Mouse (Mus musculus): ENCODE data around the gene Akr7a5. TPM values are rescaled to one million over a fixed set of nuclear protein-coding genes. Genes with fewer than 3 reads are reported as not detected.

Akr7a5 gene
- polyA plus RNA-seq, 1 experiment from 2014 or later: 72.5 TPM

DNA sequence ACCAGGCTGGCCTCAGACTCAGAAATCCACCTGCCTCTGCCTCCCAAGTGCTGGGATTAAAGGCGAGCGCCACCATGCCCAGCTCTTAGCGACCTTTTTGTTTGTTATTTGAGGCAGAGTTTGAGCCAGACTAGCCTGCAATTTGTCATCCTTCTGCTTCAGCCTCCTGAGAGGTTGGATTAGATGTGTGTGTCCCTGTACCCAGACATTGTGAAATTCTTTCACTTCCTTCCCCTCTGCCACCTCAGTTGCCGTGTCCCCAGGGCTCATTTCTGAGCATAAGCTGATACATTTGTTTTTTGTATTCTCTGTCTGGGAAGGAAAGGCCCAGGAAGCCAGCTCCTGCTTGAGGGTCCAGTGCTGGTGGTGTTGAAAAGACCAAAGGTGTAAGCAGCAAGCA lies 30.3 kb downstream of the Akr7a5 start:
- peaks cover 6% of the 10 kb centered on the region for H3K4me1 ChIP-seq
- no peak overlapping the region for H3K4me3 ChIP-seq
- 79% methylated on average over 4 of the region's 4 CpGs for WGBS
- no peak for DNase-seq (ENCODE audit: low spot score)
- peaks cover 10% of the 10 kb centered on the region for H3K36me3 ChIP-seq
- peaks cover 14% of the 10 kb centered on the region for H3K27me3 ChIP-seq (ENCODE audit: insufficient read depth, poor library complexity, severe bottlenecking)
- no peaks in the 10 kb centered on the region for H3K9me3 ChIP-seq
- H3K27ac ChIP-seq: no peak overlapping the region

GRCm38 (mm10) chr4:139341556-139342233 lies 31.2 kb downstream of the Akr7a5 start:
- DNase-seq (ENCODE audit: low spot score): no peak
- 76% methylated on average over 7 of the region's 7 CpGs for WGBS

DNA sequence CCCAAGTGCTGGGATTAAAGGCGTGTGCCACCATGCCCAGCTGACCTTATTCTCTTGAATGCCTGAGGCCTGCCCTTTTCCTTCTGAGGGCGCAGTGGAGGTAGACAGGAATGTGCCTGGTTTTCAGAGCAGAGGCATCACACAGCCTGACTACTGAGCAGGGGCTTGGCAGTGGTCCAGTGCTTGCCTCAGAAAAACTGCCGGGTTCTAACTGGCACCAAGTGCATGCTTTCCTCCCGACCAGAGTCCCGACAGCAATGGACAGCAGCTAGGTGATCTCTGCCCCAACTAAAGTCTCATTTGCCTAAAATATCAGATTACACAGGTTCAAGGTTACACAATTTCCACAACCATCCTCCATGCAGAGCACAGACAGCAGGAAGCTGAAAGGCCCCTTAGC lies 33.2 kb downstream of the Akr7a5 start:
- Histone ChIP-seq H3K27ac (no peak overlapping the region), H3K27me3 (ENCODE audit: insufficient read depth, poor library complexity, severe bottlenecking) (no peaks in the 10 kb centered on the region), H3K9me3 (no peaks in the 10 kb centered on the region), H3K4me3 (no peak overlapping the region), H3K4me1 (no peaks in the 10 kb centered on the region; the same call in 1 of the 2 replicates), H3K36me3 (peaks cover 39% of the 10 kb centered on the region)
- no peak for DNase-seq (ENCODE audit: low spot score)
- 72% methylated on average over 5 of the region's 5 CpGs for WGBS

More at GRCm38 (mm10) chr4:139341556-139342233, 31.2 kb downstream of the Akr7a5 start:
- no peak overlapping the region for H3K4me3 ChIP-seq
- no peak overlapping the region for H3K27ac ChIP-seq
- H3K36me3 ChIP-seq: peaks cover 19% of the 10 kb centered on the region
- peaks cover 14% of the 10 kb centered on the region for H3K27me3 ChIP-seq (ENCODE audit: insufficient read depth, poor library complexity, severe bottlenecking)
- H3K4me1 ChIP-seq: peaks cover 3% of the 10 kb centered on the region
- H3K9me3 ChIP-seq: no peaks in the 10 kb centered on the region

DNA sequence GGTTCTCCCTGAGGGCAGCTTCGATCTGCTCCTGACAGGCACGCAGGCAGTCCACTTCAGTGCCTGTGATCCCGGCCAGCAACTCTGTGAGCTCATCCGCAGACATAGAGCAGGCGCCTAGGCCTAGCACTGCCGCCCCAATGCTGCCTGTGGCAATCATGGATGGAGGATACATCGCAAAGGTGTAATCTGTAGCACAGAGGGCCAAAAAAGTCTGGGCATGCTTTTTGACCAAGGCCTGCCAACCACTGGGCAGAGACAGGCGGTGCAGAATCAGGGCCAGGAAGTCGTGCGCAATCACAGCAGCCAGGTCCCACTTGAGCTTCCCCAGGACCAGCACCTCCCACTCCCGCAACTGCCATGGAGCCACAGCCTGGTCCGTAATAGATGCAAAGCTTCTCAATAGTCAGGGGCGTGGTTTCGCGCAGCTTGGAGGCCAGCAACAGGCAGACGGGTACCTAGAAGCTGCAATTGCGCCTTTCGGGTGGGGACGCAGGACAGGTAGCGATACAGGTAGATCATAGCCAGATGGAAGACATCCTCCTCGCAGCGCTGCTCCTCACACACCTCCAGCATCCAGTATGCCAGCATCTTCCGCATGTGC lies 35.0 kb downstream of the Akr7a5 start:
- no peak for DNase-seq (ENCODE audit: low spot score)
- Histone ChIP-seq H3K27me3 (ENCODE audit: insufficient read depth, poor library complexity, severe bottlenecking) (no peaks in the 10 kb centered on the region), H3K36me3 (peaks cover 56% of the 10 kb centered on the region), H3K4me3 (no peak overlapping the region), H3K4me1 (peaks cover 2% of the 10 kb centered on the region), H3K9me3 (no peaks in the 10 kb centered on the region), H3K27ac (no peak overlapping the region)
- WGBS: 80% methylated on average over 23 of the region's 23 CpGs

- Histone ChIP-seq H3K36me3 (peaks cover 63% of the 10 kb centered on the region), H3K27ac (peak within 1 kb of the TSS; percentile 100), H3K27me3 (ENCODE audit: insufficient read depth, poor library complexity, severe bottlenecking) (no peaks in the 10 kb centered on the region), H3K4me3 (peak within 1 kb of the TSS; percentile 85), H3K4me1 (peaks cover 21% of the 10 kb centered on the region), H3K9me3 (no peaks in the 10 kb centered on the region)
- DNase-seq (ENCODE audit: low spot score): peak; percentile 94
- under 1% methylated on average over 61 of the region's 64 CpGs for WGBS
These were observed 41.6 kb downstream of the Akr7a5 start, which contains the start of the genes Mrto4, Emc1 and Ubr4 for GRCm38 (mm10) chr4:139351931-139352711. Mrto4 (minus strand) TSS chr4:139352576. Emc1 (plus strand) TSS chr4:139352587. Ubr4 (plus strand) TSS chr4:139352609.

- no peak for DNase-seq (ENCODE audit: low spot score)
- peaks cover 21% of the 10 kb centered on the region for H3K4me1 ChIP-seq
- H3K9me3 ChIP-seq: no peaks in the 10 kb centered on the region
- 0% methylated on average over 7 of the region's 7 CpGs for WGBS
- H3K4me3 ChIP-seq: peak overlapping the region; percentile 85
- H3K27ac ChIP-seq: peak overlapping the region; percentile 100
- peaks cover 63% of the 10 kb centered on the region for H3K36me3 ChIP-seq
- H3K27me3 ChIP-seq (ENCODE audit: insufficient read depth, poor library complexity, severe bottlenecking): no peaks in the 10 kb centered on the region
These were observed 42.3 kb downstream of the Akr7a5 start for GRCm38 (mm10) chr4:139352832-139353231.

DNA sequence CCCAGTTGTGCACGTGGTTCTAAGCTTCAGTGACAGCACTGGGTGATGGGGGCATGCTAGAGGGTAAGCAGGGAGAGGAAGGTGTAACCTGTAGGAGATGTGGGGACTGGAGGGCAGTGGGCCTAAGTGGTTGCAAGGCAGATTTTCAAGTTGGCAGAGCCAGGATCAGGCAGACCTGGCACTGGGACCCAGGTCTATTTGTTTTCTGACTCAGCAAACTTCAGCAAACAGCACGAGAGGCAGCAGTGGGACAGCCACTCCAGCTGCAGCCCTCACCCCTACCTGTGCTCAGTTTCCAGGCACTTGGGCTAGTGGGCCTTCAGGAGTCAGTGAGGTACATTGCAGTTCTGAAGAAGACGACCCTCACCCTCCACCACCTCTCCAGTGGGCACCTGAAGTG lies 46.7 kb downstream of the Akr7a5 start:
- DNase-seq (ENCODE audit: low spot score): no peak
- no peaks in the 10 kb centered on the region for H3K27me3 ChIP-seq (ENCODE audit: insufficient read depth, poor library complexity, severe bottlenecking)
- no peak overlapping the region for H3K4me3 ChIP-seq
- no peaks in the 10 kb centered on the region for H3K9me3 ChIP-seq
- H3K27ac ChIP-seq: no peak overlapping the region
- 89% methylated on average over 3 of the region's 3 CpGs for WGBS
- peaks cover 8% of the 10 kb centered on the region for H3K4me1 ChIP-seq
- H3K36me3 ChIP-seq: peaks cover 80% of the 10 kb centered on the region

- H3K9me3 ChIP-seq: no peaks in the 10 kb centered on the region
- no peaks in the 10 kb centered on the region for H3K27me3 ChIP-seq (ENCODE audit: insufficient read depth, poor library complexity, severe bottlenecking)
- DNase-seq (ENCODE audit: low spot score): no peak
- no peaks in the 10 kb centered on the region for H3K4me1 ChIP-seq
- H3K36me3 ChIP-seq: peaks cover 99% of the 10 kb centered on the region
- no peak overlapping the region for H3K27ac ChIP-seq
- no peak overlapping the region for H3K4me3 ChIP-seq
- WGBS: 80% methylated on average over 11 of the region's 11 CpGs
These were observed 50.4 kb downstream of the Akr7a5 start for GRCm38 (mm10) chr4:139360761-139361548.

GRCm38 (mm10) chr4:139367336-139367735 lies 56.8 kb downstream of the Akr7a5 start:
- no peak for DNase-seq (ENCODE audit: low spot score)
- H3K4me1 ChIP-seq: no peaks in the 10 kb centered on the region
- WGBS: 97% methylated on average over 3 of the region's 3 CpGs
- H3K9me3 ChIP-seq: no peaks in the 10 kb centered on the region
- no peak overlapping the region for H3K4me3 ChIP-seq
- no peaks in the 10 kb centered on the region for H3K27me3 ChIP-seq (ENCODE audit: insufficient read depth, poor library complexity, severe bottlenecking)
- no peak overlapping the region for H3K27ac ChIP-seq
- H3K36me3 ChIP-seq: peaks cover 95% of the 10 kb centered on the region

Small RNAs within 50 kb of the gene (microRNA-seq; reads per million reads assigned to microRNA genes)
- gene Gm24245 (8.3 reads per million, percentile 23 among the genes with 10 or more reads in this experiment), gene Gm25732 (2.3 reads per million)

Other genes starting within 250 kb of the Akr7a5 start
- not detected in 2 replicates for gene Htr6, start 235.2 kb upstream of the Akr7a5 start, polyA plus RNA-seq (2016; fragmentation: Nextera tagmentation; extraction: Ambion mirVana)
- gene Nbl1, start 217.8 kb upstream of the Akr7a5 start, polyA plus RNA-seq (2016; fragmentation: Nextera tagmentation; extraction: Ambion mirVana): 6.4 and 7.3 TPM in 2 replicates
- gene Minos1, start 179.6 kb upstream of the Akr7a5 start, polyA plus RNA-seq (2016; fragmentation: Nextera tagmentation; extraction: Ambion mirVana): 532 and 637 TPM in 2 replicates
- gene Capzb, start 117.8 kb upstream of the Akr7a5 start, polyA plus RNA-seq (2016; fragmentation: Nextera tagmentation; extraction: Ambion mirVana): 450 and 452 TPM in 2 replicates
- gene Pqlc2, start within 50 bp of the Akr7a5 start, polyA plus RNA-seq (2016; fragmentation: Nextera tagmentation; extraction: Ambion mirVana): 12.7 and 13.9 TPM in 2 replicates
- gene Mrto4, start 41.8 kb downstream of the Akr7a5 start, polyA plus RNA-seq (2016; fragmentation: Nextera tagmentation; extraction: Ambion mirVana): 115 and 161 TPM in 2 replicates
- gene Emc1, start 41.8 kb downstream of the Akr7a5 start, polyA plus RNA-seq (2016; fragmentation: Nextera tagmentation; extraction: Ambion mirVana): 37.9 and 56.6 TPM in 2 replicates
- 61.1 and 75.4 TPM in 2 replicates for gene Ubr4, start 41.9 kb downstream of the Akr7a5 start, polyA plus RNA-seq (2016; fragmentation: Nextera tagmentation; extraction: Ambion mirVana)
- 3.4 and 4.8 TPM in 2 replicates for gene Iffo2, start 219.8 kb downstream of the Akr7a5 start, polyA plus RNA-seq (2016; fragmentation: Nextera tagmentation; extraction: Ambion mirVana)

Data from heart, embryonic 10.5 days (tissue).